Mouse (Mus musculus) mouse embryonic stem cell (cell line): Measurements from ENCODE around the gene G6pc2.

Experiments used
- in situ Hi-C, 2 experiments: fragments of 300-500 bp; cut with MboI; formaldehyde crosslinking; loops; 1 replicate in 1 of 2; 3 replicates in 1 of 2; pipeline ENCODE4 v1.14.3; 2019 to 2020; ENCODE audit warnings: low sequenced_read_pairs in 2 of 2, low pct_unique_long_range_greater_than_20kb in 1 of 2, mixed read lengths in 1 of 2; ENCODE audit not compliant: unreplicated experiment in 1 of 2

The G6pc2 gene

GRCm38 (mm10) chr2:69230137-69230536 is 19.3 kb downstream of the G6pc2 start:
- in situ Hi-C loops: no loop called here

GRCm38 (mm10) chr2:69232101-69232500 is 21.2 kb downstream of the G6pc2 start:
- in situ Hi-C loops: no loop called here

- in situ Hi-C loops: no loop called here
Observed at GRCm38 (mm10) chr2:69234976-69235678, 24.3 kb downstream of the G6pc2 start.

- in situ Hi-C loops: no loop called here
Observed at GRCm38 (mm10) chr2:69239315-69239714, 28.4 kb downstream of the G6pc2 start.

GRCm38 (mm10) chr2:69244924-69245323 is 34.1 kb downstream of the G6pc2 start:
- in situ Hi-C loops: no loop called here

GRCm38 (mm10) chr2:69247081-69247480 is 36.2 kb downstream of the G6pc2 start:
- in situ Hi-C loops: no loop called here

GRCm38 (mm10) chr2:69248221-69248755 is 37.4 kb downstream of the G6pc2 start:
- in situ Hi-C loops: no loop called here

- in situ Hi-C loops: no loop called here
Observed at GRCm38 (mm10) chr2:69264069-69264618, 53.3 kb downstream of the G6pc2 start.

- in situ Hi-C loops: loop anchor here (10.0 kb wide), 2 partner anchors 149 to 159 kb away; no protein-coding TSS in a partner anchor
Observed at GRCm38 (mm10) chr2:69275875-69276274, 65.0 kb downstream of the G6pc2 start.
